Mouse (Mus musculus): ENCODE measurements around the gene A330070K13Rik.

- TF ChIP-seq GATA1 (IDR thresholded peaks at IDR 0.05; ENCODE audit: borderline replicate concordance, low read length) (no peak), FLI1 (IDR thresholded peaks at IDR 0.05; ENCODE audit: low read length) (no peak)
Observed at GRCm38 (mm10) chr5:130409706-130410105, 25.3 kb upstream of the A330070K13Rik start.

All from megakaryocyte, embryonic 14.5 days (primary cell).